Mouse (Mus musculus) forebrain, embryonic 14.5 days (tissue): ENCODE results near the gene Rasgef1c. TPM values are rescaled to one million over a fixed set of nuclear protein-coding genes. Genes with fewer than 3 reads are reported as not detected.

Experiments
- ATAC-seq: fragments of 200-750 bp; cut with Nextera tagmentation; 2 replicates; pipeline ENCODE4 v1.8.0; 2017; ENCODE audit warnings: mild to moderate bottlenecking, moderate library complexity
- DNase-seq: peaks from one replicate; pipeline ENCODE4 v3.0.0-alpha.2; 2015; ENCODE audit warnings: low spot score
- H3K27ac ChIP-seq: fragments of 300-500 bp; sonication (generic); 2 replicates; pipeline ENCODE4 v1.5.1; 2014; ENCODE audit warnings: low read depth, mild to moderate bottlenecking, control low read depth, low read length, moderate library complexity
- H3K27me3 ChIP-seq: fragments of 300-500 bp; sonication (generic); replicated peaks from 2 replicates; pipeline ENCODE4 v1.6.1; 2014; ENCODE audit warnings: low read length, control low read depth, mixed read lengths; ENCODE audit not compliant: control insufficient read depth, insufficient read depth
- H3K36me3 ChIP-seq: fragments of 300-500 bp; sonication (generic); 2 replicates; pipeline ENCODE4 v1.6.1; 2014; ENCODE audit warnings: low read length, control low read depth; ENCODE audit not compliant: control insufficient read depth, insufficient read depth
- H3K4me1 ChIP-seq: fragments of 300-500 bp; sonication (generic); 2 replicates; pipeline ENCODE4 v1.6.1; 2014; ENCODE audit warnings: antibody characterized with exemption, low read length, control low read depth; ENCODE audit not compliant: control insufficient read depth, insufficient read depth
- H3K4me2 ChIP-seq: fragments of 300-500 bp; sonication (generic); 2 replicates; pipeline ENCODE4 v1.6.1; 2014; ENCODE audit warnings: mild to moderate bottlenecking, control low read depth, low read length
- H3K4me3 ChIP-seq: fragments of 300-500 bp; sonication (generic); 2 replicates; pipeline ENCODE4 v1.5.1; 2014; ENCODE audit warnings: low read depth, low read length, control low read depth
- H3K9ac ChIP-seq: fragments of 300-500 bp; sonication (generic); 2 replicates; pipeline ENCODE4 v1.6.1; 2014; ENCODE audit warnings: mild to moderate bottlenecking, low read length, control low read depth, moderate library complexity
- H3K9me3 ChIP-seq: fragments of 300-500 bp; sonication (generic); replicated peaks from 2 replicates; pipeline ENCODE4 v1.6.1; 2016; ENCODE audit warnings: low read length, control low read depth, mixed read lengths; ENCODE audit not compliant: control insufficient read depth
- WGBS: fragments of 180-500 bp; shearing (Covaris S2); extraction: QIAGEN DNeasy Blood & Tissue Kit; methylation state at CpG from one replicate; pipeline ENCODE4 v1.1.7; 2014; 5-methylcytosine and 5-hydroxymethylcytosine counted together
- polyA plus RNA-seq: library from polyadenylated mRNA; unstranded; fragments of >200 nt; fragmentation: Nextera tagmentation; extraction: Ambion mirVana; gene quantifications from 2 replicates; pipeline ENCODE4 v1.2.1, GENCODE M21; 2014

Gene Rasgef1c
- polyA plus RNA-seq, 1 experiment from 2014 or later: 10.9 TPM

DNA sequence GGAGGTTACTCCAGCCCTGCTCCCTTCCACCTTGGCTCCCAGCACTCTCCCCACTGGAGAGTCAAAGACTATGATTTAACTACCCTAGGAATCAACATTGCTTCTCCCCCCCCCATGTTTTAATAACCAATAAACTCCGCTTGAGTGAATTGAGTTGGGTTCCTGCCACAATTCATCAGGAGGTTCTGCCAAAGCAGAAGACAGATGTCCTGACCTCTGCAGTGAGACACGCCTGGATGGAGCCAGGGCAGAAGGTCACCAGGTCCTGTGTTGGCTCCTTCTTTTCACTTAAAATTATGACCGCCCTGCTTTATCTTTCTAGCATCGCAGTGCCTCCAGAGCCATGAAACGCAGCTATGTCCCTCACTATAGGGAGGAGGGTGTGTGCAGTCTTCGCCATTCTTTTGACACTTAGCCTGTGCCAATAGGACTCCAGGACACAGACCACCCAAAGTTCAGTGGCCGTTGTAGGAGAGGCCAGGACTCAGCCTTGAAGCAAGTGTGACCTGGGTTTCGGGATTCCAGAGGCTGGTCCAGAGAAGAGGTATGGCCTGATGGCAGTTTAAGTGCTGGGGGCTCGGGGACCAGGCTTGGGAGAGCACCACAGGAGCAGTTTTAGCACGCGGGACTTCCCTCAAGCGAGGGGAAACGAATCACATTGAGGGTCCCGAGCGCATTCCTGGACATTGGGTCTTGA is 525 bp upstream of the Rasgef1c start:
- Histone ChIP-seq H3K9ac (peak overlapping the region; percentile 77), H3K27ac (no peak overlapping the region), H3K4me3 (peak overlapping the region; percentile 69), H3K36me3 (no peaks in the 10 kb centered on the region), H3K4me1 (no peaks in the 10 kb centered on the region), H3K4me2 (peak overlapping the region; percentile 98), H3K27me3 (peaks cover 21% of the 10 kb centered on the region; the same call in 1 of the 2 replicates), H3K9me3 (no peaks in the 10 kb centered on the region)
- no peak for DNase-seq
- WGBS: 29% methylated on average over 15 of the region's 15 CpGs
- ATAC-seq: peak; percentile 24

DNA sequence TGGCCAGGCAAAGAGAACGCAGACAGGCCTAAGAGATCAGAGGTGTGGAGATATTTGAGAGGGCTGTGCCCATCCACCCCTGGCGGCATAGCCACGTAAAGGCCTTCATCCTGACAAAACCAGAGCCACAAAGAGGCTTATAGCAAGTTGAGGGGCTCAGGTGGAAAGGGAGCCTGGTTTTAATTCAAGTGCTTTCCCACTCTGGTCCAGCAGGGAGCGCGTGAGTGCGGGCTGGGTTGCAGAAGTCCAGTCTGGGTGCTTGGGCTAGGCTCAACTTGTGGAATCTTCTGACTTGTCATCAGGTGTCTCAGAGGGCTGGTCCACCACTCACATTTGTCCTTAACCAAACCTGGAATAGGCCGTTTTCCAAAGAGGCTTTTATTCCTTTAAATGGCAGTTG is 1.7 kb downstream of the Rasgef1c start:
- DNase-seq: peak; percentile 56
- Histone ChIP-seq H3K4me2 (no peak overlapping the region), H3K27me3 (peaks cover 21% of the 10 kb centered on the region; the same call in 1 of the 2 replicates), H3K9me3 (no peaks in the 10 kb centered on the region), H3K4me1 (no peaks in the 10 kb centered on the region), H3K9ac (no peak overlapping the region), H3K4me3 (no peak overlapping the region), H3K36me3 (no peaks in the 10 kb centered on the region), H3K27ac (no peak overlapping the region)
- no peak for ATAC-seq
- WGBS: 17% methylated on average over 7 of the region's 7 CpGs

DNA sequence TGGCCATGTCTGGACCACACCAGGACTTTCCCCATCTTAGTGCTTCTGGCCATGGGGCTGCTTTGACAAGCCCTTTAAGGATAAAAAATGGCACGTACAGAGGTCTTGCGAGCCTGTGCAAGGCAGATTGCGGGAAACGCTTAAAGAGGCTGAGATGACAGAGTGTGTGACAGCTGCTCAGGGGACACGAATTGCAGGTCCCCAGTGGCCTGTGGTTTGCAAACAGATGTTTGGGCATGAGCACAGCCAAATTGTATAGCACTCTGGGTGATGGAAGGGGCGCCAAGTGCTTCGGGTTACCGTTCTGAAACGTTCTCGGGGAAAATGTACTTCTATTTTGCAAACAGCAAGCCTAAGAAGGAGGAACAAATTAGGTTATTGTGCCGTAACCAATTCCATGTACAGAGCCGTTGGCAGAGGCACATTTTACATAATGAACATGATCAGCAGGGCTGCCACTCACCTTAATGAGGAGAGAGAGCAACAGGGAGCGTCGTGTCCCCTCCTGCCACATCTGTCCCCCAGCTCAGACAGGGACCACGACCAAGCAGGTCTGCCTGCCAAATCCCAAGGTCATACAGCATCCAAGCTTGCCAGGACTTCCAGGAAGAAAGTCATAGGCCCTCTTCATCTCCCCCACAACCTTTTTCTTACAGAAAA is 17.0 kb downstream of the Rasgef1c start:
- Histone ChIP-seq H3K4me1 (peaks cover 9% of the 10 kb centered on the region), H3K9me3 (no peaks in the 10 kb centered on the region), H3K4me2 (no peak overlapping the region), H3K9ac (no peak overlapping the region), H3K36me3 (no peaks in the 10 kb centered on the region), H3K27ac (no peak overlapping the region; the same call in 1 of the 2 replicates), H3K27me3 (no peaks in the 10 kb centered on the region), H3K4me3 (no peak overlapping the region)
- no peak for ATAC-seq
- WGBS: 23% methylated on average over 15 of the region's 15 CpGs
- DNase-seq: peak; percentile 48

DNA sequence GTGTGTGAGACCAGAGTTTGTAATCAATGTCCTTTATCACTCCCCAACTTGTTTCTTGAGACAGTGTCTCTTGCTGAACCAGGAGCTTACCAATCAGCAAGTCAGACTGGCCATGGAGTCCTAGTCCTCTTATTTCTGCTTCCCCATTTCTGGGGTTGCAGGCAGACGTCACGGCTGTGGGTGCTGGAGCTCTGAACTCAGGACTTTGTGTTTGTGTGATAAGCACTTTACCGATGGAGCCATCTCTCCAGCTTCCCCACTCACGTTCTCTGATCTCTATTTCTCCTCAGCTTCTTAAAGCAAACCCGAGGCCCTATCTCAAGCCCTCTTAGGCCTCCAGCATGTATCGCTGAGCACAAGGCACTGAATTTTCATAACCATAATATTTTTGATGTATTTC is 17.7 kb downstream of the Rasgef1c start:
- peaks cover 9% of the 10 kb centered on the region for H3K4me1 ChIP-seq
- DNase-seq (no peak), ATAC-seq (no peak)
- H3K27ac ChIP-seq: no peak overlapping the region
- no peaks in the 10 kb centered on the region for H3K9me3 ChIP-seq
- no peak overlapping the region for H3K4me2 ChIP-seq
- H3K4me3 ChIP-seq: no peak overlapping the region
- H3K36me3 ChIP-seq: no peaks in the 10 kb centered on the region
- 92% methylated on average over 6 of the region's 6 CpGs for WGBS
- no peaks in the 10 kb centered on the region for H3K27me3 ChIP-seq
- no peak overlapping the region for H3K9ac ChIP-seq

DNA sequence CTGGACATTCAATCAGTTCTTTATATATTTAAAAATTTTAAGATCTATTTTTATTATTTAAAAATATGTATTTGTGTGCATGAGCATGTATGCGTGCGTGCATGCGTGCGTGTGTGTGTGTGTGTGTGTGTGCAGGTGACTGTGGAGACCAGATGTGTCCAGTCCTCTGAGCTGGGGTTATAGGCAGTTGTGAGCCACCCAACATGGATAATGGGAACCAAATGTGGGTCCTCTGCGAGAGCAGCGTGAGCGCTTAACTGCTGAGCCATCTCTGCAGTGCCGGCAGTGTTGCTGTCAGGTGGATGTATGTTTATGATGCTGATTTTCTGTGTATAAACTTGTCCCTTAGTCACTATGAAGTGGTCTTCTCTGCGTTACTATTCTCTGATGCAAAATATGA is 21.9 kb downstream of the Rasgef1c start:
- H3K9ac ChIP-seq: no peak overlapping the region
- DNase-seq: no peak
- peaks cover 13% of the 10 kb centered on the region for H3K4me1 ChIP-seq
- no peaks in the 10 kb centered on the region for H3K27me3 ChIP-seq
- no peak overlapping the region for H3K27ac ChIP-seq
- WGBS: 90% methylated on average over 9 of the region's 9 CpGs
- H3K4me2 ChIP-seq: no peak overlapping the region
- no peak for ATAC-seq
- no peak overlapping the region for H3K4me3 ChIP-seq
- no peaks in the 10 kb centered on the region for H3K36me3 ChIP-seq
- no peaks in the 10 kb centered on the region for H3K9me3 ChIP-seq

DNA sequence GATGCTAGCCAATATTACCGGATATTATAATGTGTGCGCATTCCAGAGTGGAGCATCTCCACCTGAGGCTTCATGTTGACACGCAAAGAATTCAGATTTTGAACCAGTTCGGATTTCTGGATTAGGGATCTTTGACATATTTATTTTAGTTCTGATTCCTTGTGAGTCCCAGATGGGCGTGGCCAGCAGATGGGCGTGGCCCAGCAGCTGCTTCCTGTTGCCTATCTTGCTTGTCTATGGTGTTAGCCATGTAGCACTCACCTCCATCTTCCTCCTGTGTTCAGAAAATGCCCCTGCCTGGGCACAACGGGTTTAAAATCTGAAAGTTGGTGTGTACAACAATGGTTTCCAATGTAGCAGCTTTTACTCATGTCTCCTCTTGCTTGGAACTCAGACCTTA is 24.5 kb downstream of the Rasgef1c start:
- WGBS: 82% methylated on average over 7 of the region's 7 CpGs
- Histone ChIP-seq H3K9me3 (no peaks in the 10 kb centered on the region), H3K9ac (no peak overlapping the region), H3K4me1 (peaks cover 10% of the 10 kb centered on the region), H3K4me3 (no peak overlapping the region), H3K36me3 (no peaks in the 10 kb centered on the region), H3K27ac (no peak overlapping the region), H3K27me3 (no peaks in the 10 kb centered on the region), H3K4me2 (no peak overlapping the region)
- ATAC-seq: no peak
- no peak for DNase-seq

DNA sequence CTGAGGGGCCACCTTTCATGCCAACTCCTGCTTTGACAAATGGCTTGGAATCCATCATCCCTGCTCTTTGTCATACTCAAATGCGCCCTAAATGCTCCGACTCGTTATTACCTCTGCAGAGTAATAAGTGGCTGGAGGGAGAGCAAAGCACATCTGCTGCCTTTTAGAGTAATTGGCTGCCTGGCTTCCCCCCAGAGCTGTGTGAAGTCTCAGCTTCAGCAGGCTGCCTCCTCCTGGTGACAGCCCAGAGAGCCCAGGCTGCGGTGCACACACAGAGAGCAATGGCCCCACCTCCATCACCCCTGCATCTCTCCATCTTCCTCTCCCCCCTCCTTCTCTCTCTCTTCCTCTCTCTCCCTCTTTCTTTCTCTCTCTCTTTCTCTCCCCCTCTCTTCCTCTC is 25.5 kb downstream of the Rasgef1c start:
- peak; percentile 76 for DNase-seq
- WGBS: 7% methylated on average over 4 of the region's 4 CpGs

DNA sequence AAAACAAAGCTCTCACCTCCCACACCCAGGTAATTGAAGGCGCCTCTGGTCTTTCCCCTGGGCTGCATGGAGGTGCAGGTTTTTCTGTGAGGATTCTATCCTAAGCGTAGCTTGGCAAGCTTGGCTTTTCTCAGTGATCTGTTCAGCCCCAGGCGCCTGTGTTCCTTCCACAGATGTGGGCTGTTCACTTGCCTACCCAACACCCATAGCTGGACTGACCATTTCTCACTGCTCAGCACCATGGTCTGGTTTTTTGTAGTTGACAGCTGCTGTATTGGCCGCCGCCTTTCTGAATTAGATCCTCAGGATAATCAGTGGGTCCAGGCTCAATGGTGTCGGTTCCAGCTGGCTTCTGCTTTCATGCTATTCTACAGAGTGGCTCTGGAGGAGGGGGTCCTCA is 26.0 kb downstream of the Rasgef1c start:
- no peaks in the 10 kb centered on the region for H3K27me3 ChIP-seq

More for the DNA sequence above, 25.5 kb downstream of the Rasgef1c start:
- ATAC-seq: peak; percentile 84
- H3K9ac ChIP-seq: peak overlapping the region; percentile 35; the same call in 1 of the 2 replicates
- no peaks in the 10 kb centered on the region for H3K27me3 ChIP-seq
- H3K9me3 ChIP-seq: no peaks in the 10 kb centered on the region
- peaks cover 16% of the 10 kb centered on the region for H3K4me1 ChIP-seq
- H3K4me3 ChIP-seq: no peak overlapping the region
- no peaks in the 10 kb centered on the region for H3K36me3 ChIP-seq
- 0 out of 2 replicates have a peak overlapping the region, but pooled peaks have one; percentile 16 for H3K4me2 ChIP-seq
- H3K27ac ChIP-seq: peak overlapping the region; percentile 52; the same call in 1 of the 2 replicates

More for the DNA sequence above, 26.0 kb downstream of the Rasgef1c start:
- ATAC-seq (peak; percentile 28; the same call in 1 of the 2 replicates), DNase-seq (no peak)
- 58% methylated on average over 6 of the region's 6 CpGs for WGBS
- Histone ChIP-seq H3K4me1 (peaks cover 16% of the 10 kb centered on the region), H3K4me2 (no peak overlapping the region), H3K27ac (peak overlapping the region; percentile 52; the same call in 1 of the 2 replicates), H3K4me3 (no peak overlapping the region), H3K9ac (no peak overlapping the region), H3K36me3 (no peaks in the 10 kb centered on the region), H3K9me3 (no peaks in the 10 kb centered on the region)
